Mouse (Mus musculus) erythroid progenitor cell, adult 5-6 weeks (primary cell): Measurements from ENCODE around the gene Cpt1b. TPM values are rescaled to one million over a fixed set of nuclear protein-coding genes. Genes with fewer than 3 reads are reported as not detected.

Experiments used
- total RNA-seq, 2 experiments: library from RNA; stranded (forward) in 1 of 2; stranded (reverse) in 1 of 2; fragments of 150-400 nt in 1 of 2; fragments of 186-747, 209-891 nt in 1 of 2; gene quantifications; 2 replicates each; pipeline versions ENCODE4 v1.2.3 to v1.2.4; 2015 to 2017; ENCODE audit warnings: low replicate concordance in 2 of 2

Gene Cpt1b
- total RNA-seq, 2 experiments from 2014 or later = not detected

Other genes with a start within 250 kb of the Cpt1b start
- 7.2 and 9.2 TPM in 2 replicates for gene Plxnb2, start 245.1 kb downstream of the Cpt1b start, total RNA-seq (2015; ENCODE audit: low replicate concordance)
- gene Plxnb2, start 245.1 kb downstream of the Cpt1b start, total RNA-seq (2017; ENCODE audit: low replicate concordance) = 1.9 and 8.2 TPM in 2 replicates
- gene Dennd6b, start 229.4 kb downstream of the Cpt1b start, total RNA-seq (2015; ENCODE audit: low replicate concordance) = 1.7 TPM in 1 of 2 replicates, not detected in the other
- gene Dennd6b, start 229.4 kb downstream of the Cpt1b start, total RNA-seq (2017; ENCODE audit: low replicate concordance) = 0.76 and 1.5 TPM in 2 replicates
- 59.1 and 61.6 TPM in 2 replicates for gene Ppp6r2, start 214.3 kb downstream of the Cpt1b start, total RNA-seq (2015; ENCODE audit: low replicate concordance)
- 55.4 and 79.1 TPM in 2 replicates for gene Ppp6r2, start 214.3 kb downstream of the Cpt1b start, total RNA-seq (2017; ENCODE audit: low replicate concordance)
- gene Sbf1, start 110.6 kb downstream of the Cpt1b start, total RNA-seq (2015; ENCODE audit: low replicate concordance) = 66.0 and 92.2 TPM in 2 replicates
- gene Sbf1, start 110.6 kb downstream of the Cpt1b start, total RNA-seq (2017; ENCODE audit: low replicate concordance) = 93.9 and 115 TPM in 2 replicates
- not detected in 2 replicates for gene Adm2, start 103.1 kb downstream of the Cpt1b start, total RNA-seq (2015; ENCODE audit: low replicate concordance)
- gene Adm2, start 103.1 kb downstream of the Cpt1b start, total RNA-seq (2017; ENCODE audit: low replicate concordance) = not detected in 2 replicates
- not detected in 2 replicates for gene Miox, start 91.5 kb downstream of the Cpt1b start, total RNA-seq (2015; ENCODE audit: low replicate concordance)
- not detected in 2 replicates for gene Miox, start 91.5 kb downstream of the Cpt1b start, total RNA-seq (2017; ENCODE audit: low replicate concordance)
- gene Lmf2, start 70.2 kb downstream of the Cpt1b start, total RNA-seq (2015; ENCODE audit: low replicate concordance) = 71.4 and 96.8 TPM in 2 replicates
- 63.3 and 84.0 TPM in 2 replicates for gene Lmf2, start 70.2 kb downstream of the Cpt1b start, total RNA-seq (2017; ENCODE audit: low replicate concordance)
- 195 and 215 TPM in 2 replicates for gene Ncaph2, start 70.1 kb downstream of the Cpt1b start, total RNA-seq (2015; ENCODE audit: low replicate concordance)
- 221 and 330 TPM in 2 replicates for gene Ncaph2, start 70.1 kb downstream of the Cpt1b start, total RNA-seq (2017; ENCODE audit: low replicate concordance)
- gene Sco2, start 52.0 kb downstream of the Cpt1b start, total RNA-seq (2015; ENCODE audit: low replicate concordance) = 2.9 TPM in 1 of 2 replicates, not detected in the other
- gene Sco2, start 52.0 kb downstream of the Cpt1b start, total RNA-seq (2017; ENCODE audit: low replicate concordance) = 0.23 and 5.1 TPM in 2 replicates
- not detected in 2 replicates for gene Tymp, start 48.8 kb downstream of the Cpt1b start, total RNA-seq (2015; ENCODE audit: low replicate concordance)
- gene Tymp, start 48.8 kb downstream of the Cpt1b start, total RNA-seq (2017; ENCODE audit: low replicate concordance) = not detected in 2 replicates
- gene Odf3b, start 46.6 kb downstream of the Cpt1b start, total RNA-seq (2015; ENCODE audit: low replicate concordance) = not detected in 2 replicates
- not detected in 2 replicates for gene Odf3b, start 46.6 kb downstream of the Cpt1b start, total RNA-seq (2017; ENCODE audit: low replicate concordance)
- gene Klhdc7b, start 40.9 kb downstream of the Cpt1b start, total RNA-seq (2015; ENCODE audit: low replicate concordance) = not detected in 2 replicates
- gene Klhdc7b, start 40.9 kb downstream of the Cpt1b start, total RNA-seq (2017; ENCODE audit: low replicate concordance) = not detected in 2 replicates
- gene Syce3, start 15.4 kb downstream of the Cpt1b start, total RNA-seq (2015; ENCODE audit: low replicate concordance) = not detected in 2 replicates
- not detected in 2 replicates for gene Syce3, start 15.4 kb downstream of the Cpt1b start, total RNA-seq (2017; ENCODE audit: low replicate concordance)
- 2.5 and 7.2 TPM in 2 replicates for gene C730034F03Rik, start 3.7 kb upstream of the Cpt1b start, total RNA-seq (2015; ENCODE audit: low replicate concordance)
- gene C730034F03Rik, start 3.7 kb upstream of the Cpt1b start, total RNA-seq (2017; ENCODE audit: low replicate concordance) = 6.0 TPM in 1 of 2 replicates, not detected in the other
- 3.4 TPM in 1 of 2 replicates, not detected in the other for gene Gm44502, start 3.8 kb upstream of the Cpt1b start, total RNA-seq (2015; ENCODE audit: low replicate concordance)
- gene Gm44502, start 3.8 kb upstream of the Cpt1b start, total RNA-seq (2017; ENCODE audit: low replicate concordance) = 0.51 TPM in 1 of 2 replicates, not detected in the other
- 101 and 115 TPM in 2 replicates for gene Chkb, start 4.0 kb upstream of the Cpt1b start, total RNA-seq (2015; ENCODE audit: low replicate concordance)
- gene Chkb, start 4.0 kb upstream of the Cpt1b start, total RNA-seq (2017; ENCODE audit: low replicate concordance) = 44.9 and 46.9 TPM in 2 replicates
- not detected in 2 replicates for gene Mapk8ip2, start 28.1 kb upstream of the Cpt1b start, total RNA-seq (2015; ENCODE audit: low replicate concordance)
- not detected in 2 replicates for gene Mapk8ip2, start 28.1 kb upstream of the Cpt1b start, total RNA-seq (2017; ENCODE audit: low replicate concordance)
- 2.5 and 2.9 TPM in 2 replicates for gene Arsa, start 51.6 kb upstream of the Cpt1b start, total RNA-seq (2015; ENCODE audit: low replicate concordance)
- gene Arsa, start 51.6 kb upstream of the Cpt1b start, total RNA-seq (2017; ENCODE audit: low replicate concordance) = 2.1 and 3.7 TPM in 2 replicates
- gene Shank3, start 73.8 kb upstream of the Cpt1b start, total RNA-seq (2015; ENCODE audit: low replicate concordance) = 0.72 TPM in 1 of 2 replicates, not detected in the other
- 0.39 and 0.61 TPM in 2 replicates for gene Shank3, start 73.8 kb upstream of the Cpt1b start, total RNA-seq (2017; ENCODE audit: low replicate concordance)
- not detected in 2 replicates for gene Acr, start 142.5 kb upstream of the Cpt1b start, total RNA-seq (2015; ENCODE audit: low replicate concordance)
- not detected in 2 replicates for gene Acr, start 142.5 kb upstream of the Cpt1b start, total RNA-seq (2017; ENCODE audit: low replicate concordance)
- gene Rabl2, start 166.1 kb upstream of the Cpt1b start, total RNA-seq (2015; ENCODE audit: low replicate concordance) = not detected in 2 replicates
- gene Rabl2, start 166.1 kb upstream of the Cpt1b start, total RNA-seq (2017; ENCODE audit: low replicate concordance) = 4.4 TPM in 1 of 2 replicates, not detected in the other